Mouse (Mus musculus) right cerebral cortex, postnatal 4 days (tissue): ENCODE measurements around the gene Med31.
A peak's percentile ranks its signal among the peaks of the same experiment; 100 is the strongest.

Experiments used
- DNase-seq: peaks from one replicate; pipeline ENCODE4 v3.0.0-alpha.2; 2022

Med31 gene

DNA sequence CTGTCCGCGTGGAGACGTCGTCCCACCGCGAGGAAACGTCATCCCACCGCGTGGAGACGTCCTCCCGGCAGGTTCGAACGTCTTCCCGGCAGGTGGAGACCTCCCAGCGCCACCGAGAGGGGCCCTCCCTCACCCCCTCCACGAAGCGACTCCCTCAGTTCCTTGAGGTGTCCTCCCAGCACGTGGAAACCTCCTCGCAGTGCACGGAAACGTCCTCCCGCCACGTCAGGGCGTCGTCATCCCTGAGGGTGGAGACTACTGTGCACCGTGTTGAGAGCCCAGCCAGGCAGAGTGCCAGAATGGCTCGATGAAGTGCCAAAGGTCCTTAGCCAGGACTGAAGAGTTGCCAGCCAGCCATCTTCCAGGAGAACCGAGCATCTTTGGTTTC, at the start of gene Med31:
Gene Med31 (minus strand): TSS at position 183 of the 388 bp plus-strand sequence.
- peak; percentile 76 for DNase-seq

DNA sequence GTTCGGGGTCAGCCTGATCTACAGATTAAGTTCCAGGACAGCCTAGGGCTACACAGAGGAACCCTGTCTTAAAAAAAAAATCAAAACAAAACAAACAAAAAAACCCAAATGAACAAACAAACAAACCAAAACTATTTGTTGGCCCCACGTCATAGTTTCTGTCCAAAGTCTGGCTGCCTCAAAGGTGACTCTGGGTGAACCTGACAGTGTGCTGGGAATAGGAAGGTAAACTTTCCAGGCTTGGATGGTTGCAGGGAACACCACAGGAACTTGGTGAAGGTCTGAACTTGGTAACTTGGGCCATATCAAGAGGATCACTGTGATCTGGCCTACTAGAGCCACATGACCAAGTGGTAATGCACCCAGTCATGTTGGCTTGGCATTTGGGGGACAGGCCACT, 41.0 kb upstream of the Med31 start:
- DNase-seq = no peak

DNA sequence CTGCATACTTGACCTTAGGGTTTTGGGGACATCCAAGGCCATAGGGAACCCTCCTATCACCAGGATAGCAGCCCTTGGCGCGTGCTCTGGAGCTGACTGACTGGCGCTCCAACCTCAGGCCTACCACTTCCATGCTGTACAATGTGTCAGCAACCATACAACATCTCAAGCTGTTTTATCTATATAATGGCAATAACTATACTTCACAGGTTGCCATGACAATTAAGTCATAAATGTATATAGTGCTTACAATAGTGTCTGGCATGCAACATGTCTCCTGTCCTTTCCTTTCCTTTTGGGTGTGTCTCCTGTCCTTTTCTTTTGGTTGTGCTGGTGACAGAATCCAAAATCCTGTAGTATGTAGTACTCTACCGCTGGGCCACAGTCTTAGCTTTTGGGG, 40.2 kb upstream of the Med31 start:
- no peak for DNase-seq

DNA sequence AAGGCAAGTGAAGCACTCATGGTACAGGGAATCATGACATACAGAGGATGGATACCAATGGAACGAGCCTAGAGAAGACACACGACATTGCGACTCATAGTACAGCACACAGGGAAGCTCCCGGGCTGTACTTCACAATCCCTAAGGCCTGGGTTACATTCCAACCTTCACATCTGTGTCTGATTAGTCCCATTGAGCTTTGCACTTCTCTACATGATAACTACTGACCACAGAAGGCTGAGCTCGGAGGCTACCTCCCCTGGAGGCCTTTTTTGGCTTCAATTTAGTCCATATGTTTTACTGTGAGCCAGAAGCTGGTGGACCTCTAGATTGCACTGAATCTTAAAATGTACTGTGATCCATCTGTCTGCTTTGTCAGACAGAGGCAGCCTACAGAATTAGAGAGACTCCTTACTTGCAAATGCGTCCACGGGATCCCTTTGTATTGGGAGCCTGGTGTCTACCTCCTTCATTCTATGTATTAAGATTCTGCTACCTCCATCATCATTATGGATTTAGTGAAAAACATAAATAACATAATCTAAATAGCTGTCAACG, 29.9 kb upstream of the Med31 start:
- no peak for DNase-seq

DNA sequence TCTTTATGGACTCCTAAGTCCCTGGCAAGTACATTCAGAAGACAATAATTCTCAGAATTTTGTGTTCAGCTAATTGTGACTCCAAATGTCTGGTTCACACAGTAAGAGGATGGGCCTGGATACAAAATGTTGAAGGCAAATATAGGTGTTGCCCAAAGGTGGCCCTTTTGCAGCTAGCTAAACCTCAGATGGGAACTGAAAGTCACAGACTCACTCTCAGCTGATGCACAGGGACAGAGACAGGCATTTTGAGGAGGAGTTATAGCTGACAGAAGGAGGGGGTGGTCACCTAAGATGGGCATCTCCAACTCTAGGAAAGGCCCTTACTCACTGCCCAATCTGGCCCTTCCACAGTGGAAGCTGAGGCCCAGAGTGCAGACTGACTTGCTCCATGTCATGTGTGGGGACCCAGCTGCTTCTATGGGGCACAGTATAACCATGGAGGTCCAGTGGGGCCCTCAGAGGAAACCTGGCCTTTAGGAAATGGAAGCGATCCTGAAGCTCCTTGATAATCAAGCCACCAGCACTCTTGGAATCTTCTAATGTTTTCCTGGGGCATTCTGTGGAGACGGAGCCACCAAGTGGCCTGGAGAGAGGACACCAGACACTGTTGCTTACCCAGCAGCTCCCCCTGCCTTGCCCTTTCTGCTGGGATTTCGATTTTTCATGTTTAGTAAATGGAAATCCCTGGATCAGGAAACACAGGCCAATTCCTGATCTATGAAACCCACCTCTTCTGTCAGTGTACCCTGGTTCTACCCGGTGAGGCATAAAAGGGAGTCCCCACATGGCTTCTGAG, 24.9 kb upstream of the Med31 start:
- no peak for DNase-seq

DNA sequence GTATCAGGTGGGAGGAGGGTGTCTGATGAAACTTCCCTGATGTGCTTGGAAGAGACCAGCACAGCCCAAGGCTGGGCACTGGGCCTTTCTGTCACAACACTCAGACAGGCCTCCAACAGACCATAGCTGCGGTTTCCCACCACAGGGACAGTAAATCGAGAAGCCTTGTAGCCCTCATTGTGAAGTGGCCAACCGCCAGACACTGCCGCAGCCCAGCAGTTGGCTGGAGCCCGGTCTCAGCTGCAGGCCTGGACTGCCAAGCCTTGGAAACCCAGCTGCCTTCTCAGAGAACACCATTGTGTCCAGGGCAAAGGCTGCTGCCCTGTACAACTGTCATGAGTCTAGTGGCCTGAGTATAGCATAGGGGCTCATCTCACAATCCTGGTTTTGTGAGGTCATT, 18.6 kb upstream of the Med31 start:
- DNase-seq = peak; percentile 31

DNA sequence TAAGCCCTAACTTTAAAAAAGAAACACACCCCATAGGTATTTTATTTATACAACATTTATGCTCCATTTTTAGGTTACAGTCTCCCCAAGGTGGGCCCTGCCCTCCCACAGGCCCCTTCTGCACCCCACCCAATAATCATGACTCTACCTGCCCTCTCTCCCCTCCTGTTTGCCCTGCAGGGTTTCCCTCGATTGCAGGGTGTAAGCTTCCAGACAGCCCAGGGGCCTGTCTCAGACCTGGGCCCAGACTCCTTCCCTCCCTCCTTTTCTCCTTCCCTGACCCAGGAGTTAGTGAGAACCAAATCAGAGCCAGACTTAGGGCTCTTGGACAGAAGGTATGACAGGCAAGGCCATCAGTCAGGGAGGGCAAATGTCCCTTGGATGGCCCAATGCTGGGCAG, 17.6 kb upstream of the Med31 start:
- DNase-seq = no peak

DNA sequence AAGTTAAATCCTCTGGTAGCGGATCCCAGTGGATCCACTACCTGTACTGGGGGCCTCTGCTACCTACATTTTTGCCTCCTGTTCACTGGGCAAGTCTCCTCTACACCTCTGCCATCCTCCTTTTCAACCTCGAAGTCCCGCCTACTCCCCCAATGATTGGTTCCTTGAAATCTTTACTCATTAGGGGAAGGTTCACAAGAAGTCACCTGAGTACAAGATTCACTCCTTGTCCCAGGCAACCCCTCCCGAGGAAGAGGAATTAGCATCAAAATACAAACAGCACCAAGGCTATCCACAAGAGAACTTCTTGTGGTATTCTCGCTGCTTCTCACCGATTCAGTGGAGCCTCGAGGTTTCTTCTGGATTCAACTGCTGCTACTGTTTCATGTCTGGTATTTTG, 16.7 kb upstream of the Med31 start:
- no peak for DNase-seq

DNA sequence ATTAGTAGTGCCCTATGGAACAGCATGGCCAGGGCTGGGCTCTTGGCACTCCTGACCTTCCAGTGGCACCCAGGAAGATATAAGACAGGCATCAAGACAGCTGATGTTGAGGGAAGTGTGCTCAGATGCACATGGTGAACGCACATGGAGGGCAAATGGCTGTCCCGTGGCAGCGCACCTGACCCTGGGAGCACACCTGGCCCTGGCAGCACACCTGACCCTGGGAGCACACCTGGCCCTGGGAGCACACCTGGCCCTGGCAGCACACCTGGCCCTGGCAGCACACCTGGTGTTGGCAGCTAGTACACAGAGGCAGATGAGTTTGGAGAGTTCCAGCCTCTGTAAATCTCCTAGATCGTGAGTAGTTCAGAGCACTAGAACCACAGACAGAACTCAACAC, 13.1 kb upstream of the Med31 start:
- no peak for DNase-seq

DNA sequence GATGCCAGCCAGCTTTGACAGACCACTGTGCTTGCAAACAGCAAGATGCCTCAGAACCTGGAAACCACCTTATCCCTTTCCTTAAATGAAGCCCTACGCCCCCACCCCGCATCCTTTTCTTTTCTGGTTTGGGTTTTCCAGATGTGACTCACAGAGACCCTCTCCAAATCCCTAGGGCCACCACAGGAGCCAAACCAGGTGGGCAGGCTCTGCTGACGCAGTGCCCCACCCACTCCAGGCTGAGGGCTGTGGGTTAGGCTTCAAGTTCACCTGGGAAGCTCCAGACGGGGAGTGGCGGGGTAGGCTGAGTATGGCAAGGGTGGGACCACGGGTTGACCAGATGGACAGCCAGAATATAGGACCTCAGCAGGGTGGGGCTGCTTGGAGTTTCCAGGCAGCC, 11.5 kb upstream of the Med31 start:
- DNase-seq = no peak

DNA sequence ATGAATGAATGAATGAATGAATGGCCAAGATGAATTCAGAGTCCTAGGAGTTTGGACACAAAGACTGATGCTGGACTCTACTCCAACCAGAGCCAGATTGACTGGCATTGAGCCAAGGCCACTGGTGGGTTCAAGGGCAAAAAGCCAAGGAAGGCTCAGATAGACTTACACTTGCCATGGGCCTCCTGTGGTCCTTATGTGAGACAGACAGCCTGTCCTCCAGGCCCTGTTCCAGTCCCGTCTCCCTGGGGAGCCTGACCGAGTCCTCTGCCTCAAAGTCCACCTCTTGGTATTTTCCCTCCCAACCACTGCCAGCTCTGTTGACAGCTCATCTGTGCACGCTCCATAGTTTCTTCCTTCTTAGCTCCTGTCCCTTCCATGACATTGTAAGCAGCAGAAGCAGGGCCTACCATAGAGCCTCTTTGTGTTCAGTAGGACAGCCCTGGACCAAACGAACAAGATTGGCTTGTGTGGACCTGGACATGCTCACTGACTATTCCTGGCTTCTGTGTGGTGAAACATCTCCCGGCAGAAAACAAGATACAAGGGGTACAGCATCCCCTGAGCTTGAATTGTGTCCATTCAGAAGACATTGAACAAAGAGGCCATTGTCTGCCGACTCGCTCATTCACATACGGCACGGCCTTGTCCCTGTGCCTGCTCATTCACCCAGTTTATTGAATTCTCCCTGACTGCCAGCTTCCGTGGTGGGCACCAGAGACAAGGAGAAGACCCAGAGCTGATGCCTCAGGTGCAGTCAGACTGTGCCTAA, 10.8 kb upstream of the Med31 start:
- DNase-seq = peak; percentile 21

DNA sequence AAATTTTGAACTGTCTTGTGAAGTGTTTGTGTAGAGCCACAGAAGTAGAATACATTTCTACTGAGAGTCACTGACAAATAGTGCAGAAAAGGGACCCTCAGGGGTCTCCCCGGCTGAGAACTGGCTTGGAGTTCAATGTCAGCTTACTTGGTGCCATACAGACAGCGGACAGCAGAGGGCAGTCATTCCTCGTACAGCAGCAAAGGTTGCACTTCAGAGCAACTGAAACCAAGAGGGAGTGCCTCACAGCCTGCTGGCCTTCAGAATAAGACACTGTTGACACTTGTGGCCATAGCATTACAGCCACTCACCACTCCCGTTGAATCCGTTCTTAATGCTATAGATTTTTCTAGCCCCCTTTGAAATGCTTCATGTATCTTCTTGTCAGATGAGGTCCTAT, 9.5 kb upstream of the Med31 start:
- DNase-seq = peak; percentile 89

DNA sequence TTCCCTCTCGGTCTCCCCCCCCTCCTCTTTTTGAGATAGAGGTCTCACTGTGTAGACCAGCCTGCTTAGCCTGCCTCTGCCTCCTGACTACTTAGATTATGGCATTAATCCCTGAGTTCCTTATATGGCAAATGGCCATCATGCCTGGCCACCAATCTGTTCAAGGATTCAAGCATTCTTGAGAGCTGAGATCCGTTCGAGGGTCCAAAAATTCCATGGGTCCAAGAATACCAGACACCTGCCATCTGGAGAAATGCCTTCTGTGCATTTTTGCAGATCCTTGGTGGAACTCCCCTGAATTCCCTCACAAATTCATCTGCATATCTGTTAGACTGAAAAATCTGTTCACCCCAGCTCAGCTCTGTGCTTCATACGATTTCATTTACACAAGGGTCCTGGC, 8.0 kb upstream of the Med31 start:
- DNase-seq = no peak

DNA sequence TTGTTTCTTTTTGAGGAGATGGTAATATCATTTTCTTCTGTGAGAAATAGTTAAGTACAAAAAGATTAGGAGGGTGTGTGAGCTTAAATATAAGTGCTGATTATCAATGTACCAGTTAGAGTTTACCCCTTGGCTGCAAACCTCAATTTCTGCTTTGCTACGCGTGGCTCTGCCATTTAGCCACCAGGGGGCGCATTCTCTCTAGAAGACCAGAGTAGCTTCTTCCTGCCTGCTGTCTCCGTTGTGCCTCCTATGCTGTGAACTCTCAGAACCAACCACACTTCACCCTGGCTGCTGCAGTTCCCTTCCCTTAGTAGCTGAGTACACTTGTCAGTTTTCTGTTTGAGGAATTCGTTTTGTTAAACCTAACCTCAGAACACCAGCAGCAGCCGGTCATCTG, 5.9 kb upstream of the Med31 start:
- DNase-seq = peak; percentile 85

DNA sequence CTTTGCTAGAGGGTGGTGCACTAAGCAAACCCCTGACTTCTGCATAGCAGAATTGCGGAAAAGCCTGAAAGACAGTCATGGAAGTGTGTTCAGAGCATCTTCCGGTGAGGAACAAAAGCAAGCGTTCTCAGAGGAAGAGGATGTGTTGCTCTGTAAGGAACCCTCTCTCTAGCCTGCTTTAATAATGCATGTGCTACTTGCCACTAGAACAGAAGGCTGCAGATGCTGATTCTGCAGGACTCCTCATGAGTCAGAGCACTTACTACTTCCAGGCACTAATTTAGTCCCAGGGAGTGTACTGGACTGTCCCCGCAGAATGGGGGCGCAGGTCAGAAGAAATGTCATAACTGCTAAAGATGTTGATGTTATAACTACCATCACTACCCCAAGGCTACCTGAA, 1.7 kb upstream of the Med31 start:
- DNase-seq = no peak

DNA sequence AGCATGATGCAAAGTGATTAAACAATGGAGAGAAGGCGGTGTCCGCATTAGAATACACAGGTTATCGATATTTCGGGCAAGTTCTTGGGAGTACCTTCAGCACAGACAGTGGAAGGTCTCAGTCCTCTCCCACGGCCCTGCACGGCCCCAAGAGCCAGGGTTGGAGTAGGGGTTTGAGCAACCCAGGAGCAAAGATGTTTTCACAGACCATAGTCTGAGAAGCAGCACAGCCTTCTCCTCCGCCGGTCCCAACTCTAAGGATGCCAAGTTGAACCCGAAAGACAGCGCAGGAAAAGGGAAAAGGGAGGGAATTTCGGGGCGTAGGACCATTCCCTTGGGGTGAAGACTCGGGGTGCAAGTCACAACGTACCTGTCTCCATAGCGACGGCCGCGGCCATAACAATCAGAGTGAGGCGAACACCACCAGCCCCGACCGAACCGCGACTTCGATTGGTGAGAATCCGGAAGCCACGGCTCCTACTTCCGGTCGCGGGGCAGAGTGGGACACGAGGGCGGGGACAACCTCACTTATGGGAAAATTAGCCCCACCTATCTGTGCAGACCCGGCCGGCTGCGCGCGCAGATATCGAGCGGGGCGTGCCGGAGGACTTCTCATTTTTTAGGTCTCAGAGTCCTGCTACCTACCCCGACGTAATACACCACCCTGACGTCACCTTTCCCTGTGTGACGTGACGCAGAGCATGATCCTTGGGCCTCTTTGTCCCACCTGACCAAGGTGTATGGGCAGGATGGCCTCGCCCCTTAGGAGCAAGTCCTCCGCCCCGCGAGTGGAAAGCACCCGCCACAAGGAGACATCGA, 592 bp downstream of the Med31 start:
- peak; percentile 98 for DNase-seq

DNA sequence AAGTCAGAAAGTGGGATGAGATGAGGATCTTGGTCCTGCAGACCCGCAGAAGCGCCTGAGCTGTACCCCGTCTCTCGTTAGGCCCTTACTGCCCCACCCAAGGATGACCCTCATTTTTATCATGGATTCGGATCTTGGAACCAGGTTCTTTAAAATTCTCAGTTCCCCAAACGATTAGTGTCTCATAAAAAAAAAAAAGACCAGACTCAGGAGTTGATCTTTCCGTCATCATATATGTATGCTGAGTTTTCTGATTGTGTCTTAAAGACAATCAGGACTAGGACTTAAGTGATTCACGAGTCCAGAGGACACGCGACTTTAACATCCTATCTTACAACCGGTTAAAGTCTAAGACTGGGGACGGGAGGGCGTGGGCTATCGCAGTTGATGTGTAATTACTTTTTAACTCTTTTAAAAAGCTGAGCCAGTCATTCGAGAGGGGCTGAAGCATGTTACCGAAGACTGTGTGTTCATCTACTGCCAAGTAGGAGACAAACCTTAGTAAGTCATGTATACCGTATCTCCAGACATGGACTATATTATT, 7.5 kb downstream of the Med31 start:
- no peak for DNase-seq

DNA sequence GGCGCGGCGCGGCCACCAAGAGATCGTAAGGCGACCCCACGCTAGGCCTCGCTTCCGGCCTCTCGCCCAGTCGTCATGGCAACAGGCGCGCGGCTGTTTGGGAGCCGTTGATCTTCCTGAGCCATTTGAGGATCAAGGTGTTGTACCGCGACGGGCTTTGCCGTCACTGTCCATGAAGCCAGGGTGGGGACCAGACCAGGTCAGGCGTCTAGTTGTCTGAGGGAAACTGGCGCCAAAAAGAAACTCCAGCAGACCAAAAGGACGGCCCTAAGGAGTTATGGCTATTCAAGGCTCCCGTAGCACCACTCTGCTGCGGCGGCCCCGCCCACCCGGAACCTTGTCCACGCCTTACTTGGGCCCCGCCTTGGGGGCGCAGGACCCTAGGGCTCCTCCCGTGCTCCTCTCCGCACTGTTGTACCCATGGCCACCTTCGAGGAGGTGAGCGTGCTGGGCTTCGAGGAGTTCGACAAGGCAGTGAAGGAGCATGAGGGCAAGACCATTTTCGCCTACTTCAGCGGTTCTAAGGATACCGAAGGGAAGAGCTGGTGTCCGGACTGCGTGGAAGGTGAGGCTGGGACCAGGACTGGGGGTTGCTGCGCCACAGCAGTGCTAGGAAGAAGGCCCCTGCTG, 8.1 kb downstream of the Med31 start, which contains the start of the genes 4933427D14Rik and Txndc17:
Gene 4933427D14Rik (minus strand): TSS at position 256 of the 630 bp plus-strand sequence.
Gene Txndc17 (plus strand): TSS at position 344 of the 630 bp plus-strand sequence.
- peak; percentile 75 for DNase-seq

DNA sequence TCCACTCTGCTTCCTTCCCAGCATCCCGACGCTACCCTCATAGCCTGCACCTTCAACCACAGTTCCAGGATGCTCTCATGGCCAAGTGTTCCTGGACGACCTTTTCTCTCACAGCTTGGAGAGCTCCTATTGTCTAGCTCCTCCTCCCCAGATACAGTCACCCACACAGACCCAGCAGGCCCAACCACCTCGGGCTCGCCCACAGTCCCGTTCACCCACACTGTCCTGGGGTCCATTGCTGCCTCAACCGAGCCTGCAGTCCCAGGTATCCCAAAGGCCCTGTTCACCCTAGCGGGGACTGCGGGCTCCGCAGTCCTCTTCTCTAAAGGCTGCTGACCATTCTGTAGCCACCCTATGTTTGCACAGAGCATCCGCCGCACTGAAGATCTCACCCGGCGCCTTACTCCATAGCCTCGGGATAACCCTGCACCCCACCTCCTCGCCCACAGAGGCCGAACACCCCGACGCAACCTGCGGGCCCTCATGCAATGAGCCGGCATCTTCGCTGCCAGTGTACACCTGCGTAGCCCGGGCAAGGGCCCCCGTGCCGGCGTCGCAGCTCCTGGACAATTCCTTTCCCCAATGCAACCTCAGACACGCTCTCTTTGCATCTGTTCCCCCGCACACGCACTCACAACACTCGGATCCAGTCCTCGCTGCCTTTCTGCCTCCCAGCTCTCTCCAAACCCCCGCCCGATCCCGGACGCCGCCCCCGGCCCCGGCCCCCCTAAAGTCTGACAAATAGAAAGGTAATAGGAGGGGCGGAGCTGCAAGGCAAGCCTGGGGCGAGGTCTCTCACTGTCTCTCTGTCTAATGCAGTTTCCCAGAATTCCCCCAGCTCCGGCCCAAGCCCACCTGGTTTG, 8.8 kb downstream of the Med31 start, which contains the start of gene Gm43951:
Gene Gm43951 (minus strand): TSS at position 500 of the 863 bp plus-strand sequence.
- no peak for DNase-seq

DNA sequence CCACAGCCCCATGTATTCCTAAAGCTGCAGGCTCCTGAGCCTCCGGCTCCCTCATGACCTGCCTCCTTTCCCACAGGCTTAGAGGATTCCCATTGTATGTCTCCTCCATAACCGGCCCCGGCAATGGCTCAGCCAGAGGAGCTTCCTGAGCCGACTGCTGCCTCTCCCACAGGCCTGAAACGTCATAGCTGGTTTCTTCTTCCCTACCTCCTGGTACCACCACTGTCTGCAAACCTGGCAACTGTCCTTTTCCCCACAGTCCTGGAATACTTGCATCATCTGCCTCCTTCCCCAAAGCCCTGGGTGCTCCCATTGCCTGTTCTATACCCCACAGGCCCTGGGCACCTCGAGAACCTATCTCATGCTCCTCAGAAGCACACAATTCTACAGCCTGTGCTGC, 10.1 kb downstream of the Med31 start:
- DNase-seq = no peak

DNA sequence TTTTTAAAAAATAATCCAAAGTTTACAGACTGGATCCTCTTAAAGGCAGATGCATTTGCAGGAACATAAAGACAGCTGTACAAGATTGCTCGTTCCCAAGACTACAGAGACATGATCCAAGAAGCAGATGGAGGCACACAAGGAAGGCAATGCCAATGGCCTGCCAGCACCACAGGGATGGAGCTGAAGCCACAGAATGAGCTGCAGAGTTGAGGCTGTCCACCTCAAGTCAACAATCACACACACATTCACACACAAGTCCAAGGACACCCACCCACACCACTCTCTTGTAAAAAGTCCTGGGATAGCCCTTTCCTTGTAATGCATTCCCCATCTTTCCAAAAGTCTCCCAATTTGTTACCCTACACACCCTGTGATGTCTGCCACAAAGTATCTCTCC, 12.0 kb downstream of the Med31 start:
- DNase-seq = no peak
